In the genomic region with DNA sequence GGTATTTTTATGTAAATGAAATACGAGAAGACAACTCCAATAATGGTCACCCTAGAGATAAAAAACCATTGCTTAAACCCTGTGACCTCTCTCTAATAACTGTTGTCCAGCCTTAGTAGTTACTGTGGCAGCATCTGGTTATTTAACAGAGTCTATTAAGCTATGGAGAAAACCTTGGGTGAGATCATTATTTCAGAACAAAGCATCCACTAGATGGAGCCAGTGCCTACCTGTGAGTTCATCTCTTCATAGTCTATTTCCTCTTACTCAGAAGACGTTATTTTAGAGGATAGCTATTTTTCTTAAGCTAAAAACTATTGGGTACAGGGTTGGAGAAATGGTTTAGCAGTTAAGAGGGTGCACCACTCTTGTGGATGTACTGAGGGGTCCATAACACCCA, we compare ENCODE assay signal across 10 mouse cellular contexts. TPM values are rescaled to one million over a fixed set of nuclear protein-coding genes. Genes with fewer than 3 reads are reported as not detected.
DNase-seq lines count a peak whose midpoint lies in the region; ATAC-seq and TF ChIP-seq lines count a peak whose summit lies in the region.
"Had no signal": no experiment of that assay in that cellular context is flagged by ENCODE, and none has a peak within 500 bp of the region (broad histone marks: within the 10 kb centered on the region; RNA-seq: fewer than 3 reads in every experiment).

No protein-coding gene starts in this region.

- no peak overlapping the region for H3K4me3 ChIP-seq in heart, postnatal 0 days (ENCODE audit: low read depth, low read length)
- H3K4me3 ChIP-seq in intestine, postnatal 0 days (ENCODE audit: low read depth, low read length): no peak overlapping the region
- H3K4me3 ChIP-seq: embryonic facial prominence, embryonic 12.5 days; limb, embryonic 15.5 days had no signal

- TF ChIP-seq EP300 in heart, postnatal 0 days (IDR thresholded peaks at IDR 0.05; ENCODE audit: low read depth): no peak

- H3K9me3 ChIP-seq in heart, postnatal 0 days (replicated peaks; ENCODE audit: control insufficient read depth, low read length): no peaks in the 10 kb centered on the region
- no peaks in the 10 kb centered on the region for H3K9me3 ChIP-seq in intestine, postnatal 0 days (ENCODE audit: control insufficient read depth)
- H3K9me3 ChIP-seq: embryonic facial prominence, embryonic 12.5 days; limb, embryonic 15.5 days had no signal

- peak; percentile 55 for DNase-seq in heart, postnatal 0 days (ENCODE audit: low spot score)
- no peak for DNase-seq in heart, postnatal 25 days (ENCODE audit: low spot score)
- DNase-seq in spleen, postnatal 36 days (ENCODE audit: low spot score in 2 of 2): peak; percentile 28 to 32
- no peak for DNase-seq in spleen, adult 18-20 months
- DNase-seq in c-Kit-positive CD71-positive TER-119-positive erythroid progenitor cells, embryonic 14.5 days (ENCODE audit: low spot score): peak; percentile 41
- peak; percentile 82 for DNase-seq in retina, embryonic 14.5 days (ENCODE audit: low spot score)
- no peak for DNase-seq in gastrocnemius, postnatal 10 days

- H3K9ac ChIP-seq in heart, postnatal 0 days (replicated peaks; ENCODE audit: low read depth, low read length): no peak overlapping the region
- no peak overlapping the region for H3K9ac ChIP-seq in intestine, postnatal 0 days (ENCODE audit: low read depth, low read length)
- H3K9ac ChIP-seq: embryonic facial prominence, embryonic 12.5 days; limb, embryonic 15.5 days had no signal

- H3K27me3 ChIP-seq in heart, postnatal 0 days (ENCODE audit: control insufficient read depth, insufficient read depth, low read length): no peaks in the 10 kb centered on the region
- no peaks in the 10 kb centered on the region for H3K27me3 ChIP-seq in intestine, postnatal 0 days (replicated peaks; ENCODE audit: control insufficient read depth, insufficient read depth, low read length)
- H3K27me3 ChIP-seq: embryonic facial prominence, embryonic 12.5 days; limb, embryonic 15.5 days had no signal

- no peak overlapping the region for H3K4me2 ChIP-seq in heart, postnatal 0 days (ENCODE audit: low read depth, low read length)
- H3K4me2 ChIP-seq in intestine, postnatal 0 days (replicated peaks; ENCODE audit: low read depth): no peak overlapping the region
- H3K4me2 ChIP-seq: embryonic facial prominence, embryonic 12.5 days; limb, embryonic 15.5 days had no signal

- H3K4me1 ChIP-seq in heart, postnatal 0 days (ENCODE audit: control insufficient read depth, insufficient read depth): no peaks in the 10 kb centered on the region
- H3K4me1 ChIP-seq in intestine, postnatal 0 days (replicated peaks; ENCODE audit: control insufficient read depth, insufficient read depth, low read length): no peaks in the 10 kb centered on the region
- H3K4me1 ChIP-seq: embryonic facial prominence, embryonic 12.5 days; limb, embryonic 15.5 days had no signal

- 0 out of 2 replicates have a peak, but pooled peaks have one; percentile 44 for ATAC-seq in heart, postnatal 0 days (ENCODE audit: insufficient read depth, low read depth)
- 0 out of 2 replicates have a peak, but pooled peaks have one; percentile 20 for ATAC-seq in intestine, postnatal 0 days

- 43% methylated on average over 2 of the region's 2 CpGs for WGBS in heart, postnatal 0 days
- WGBS in intestine, postnatal 0 days: 36% methylated on average over 2 of the region's 2 CpGs

- TF ChIP-seq CTCF in heart, postnatal 0 days (IDR thresholded peaks at IDR 0.05; ENCODE audit: low read depth): peak; percentile 77
- peak; percentile 88 for TF ChIP-seq CTCF in intestine, postnatal 0 days (IDR thresholded peaks at IDR 0.05; ENCODE audit: low read depth)

- peaks cover 72% of the 10 kb centered on the region for H3K36me3 ChIP-seq in heart, postnatal 0 days (replicated peaks; ENCODE audit: control insufficient read depth, insufficient read depth, low read length)
- peaks cover 73% of the 10 kb centered on the region for H3K36me3 ChIP-seq in intestine, postnatal 0 days (ENCODE audit: control insufficient read depth, insufficient read depth)

- H3K27ac ChIP-seq in heart, postnatal 0 days (ENCODE audit: low read depth): no peak overlapping the region
- no peak overlapping the region for H3K27ac ChIP-seq in intestine, postnatal 0 days (ENCODE audit: low read depth, low read length)
- H3K27ac ChIP-seq: embryonic facial prominence, embryonic 12.5 days; limb, embryonic 15.5 days had no signal

- intact Hi-C loops in heart, postnatal 25 days (cut with DNase I): loop anchor here (1.0 to 10.0 kb wide), 3 partner anchors 58 to 321 kb away; a partner anchor contains a TSS

RNA-seq across cellular contexts. Expression of a gene that starts 25.8 kb away (rescaled TPM):
- total RNA-seq in heart, postnatal 0 days (2014; rRNA removed; ENCODE audit: low replicate concordance): 27.6 and 28.9 TPM in 2 replicates
- 29.9 and 33.3 TPM in 2 replicates for polyA plus RNA-seq in heart, postnatal 0 days (2015; fragmentation: Nextera tagmentation; extraction: Ambion mirVana)
- 10 to 100 TPM; 31.7 to 34.8 TPM for total RNA-seq in heart, postnatal 25 days (2021)
- 89.5 and 92.4 TPM in 2 replicates for polyA plus RNA-seq in intestine, postnatal 0 days (2015; fragmentation: Nextera tagmentation; extraction: Ambion mirVana)
- 10 to 100 TPM; 28.0 to 34.1 TPM for total RNA-seq in gastrocnemius, postnatal 10 days (2021)

RNA-seq across cellular contexts. Expression of a gene that starts 49.7 kb away (rescaled TPM):
- 11.7 and 13.1 TPM in 2 replicates for total RNA-seq in heart, postnatal 0 days (2014; rRNA removed; ENCODE audit: low replicate concordance)
- polyA plus RNA-seq in heart, postnatal 0 days (2015; fragmentation: Nextera tagmentation; extraction: Ambion mirVana): 1.2 and 1.4 TPM in 2 replicates
- 10 to 100 TPM in 1 of 2 experiments, 1 to 10 TPM in 1; 9.6 to 13.4 TPM for total RNA-seq in heart, postnatal 25 days (2021)
- 1.7 and 1.8 TPM in 2 replicates for polyA plus RNA-seq in intestine, postnatal 0 days (2015; fragmentation: Nextera tagmentation; extraction: Ambion mirVana)
- total RNA-seq in gastrocnemius, postnatal 10 days (2021): 1 to 10 TPM; 5.9 to 6.6 TPM

Comparison
In these comparisons a context has a peak if more than half of its experiments do, and no peak if none do; other contexts are left out.
1. DNase-seq: peak in heart, postnatal 0 days (single experiment), spleen, postnatal 36 days (2 of 2), c-Kit-positive CD71-positive TER-119-positive erythroid progenitor cells, embryonic 14.5 days (single experiment) and retina, embryonic 14.5 days (single experiment); none in heart, postnatal 25 days (single experiment), spleen, adult 18-20 months (0 of 2) and gastrocnemius, postnatal 10 days (single experiment).